In genomic region chr11:106381883-106382282, GRCm38 (mm10) we compare ENCODE assay signal across 10 mouse cellular contexts. TPM values are rescaled to one million over a fixed set of nuclear protein-coding genes. Genes with fewer than 3 reads are reported as not detected.
A peak's percentile ranks its signal among the peaks of the same experiment; 100 is the strongest.
DNase-seq lines count a peak whose midpoint lies in the region; TF ChIP-seq lines count a peak whose summit lies in the region.
"Had no signal": no experiment of that assay in that cellular context is flagged by ENCODE, and none has a peak within 500 bp of the region (broad histone marks: within the 10 kb centered on the region; RNA-seq: fewer than 3 reads in every experiment).

No protein-coding gene starts in this region.

- DNase-seq in liver, adult 2 months (ENCODE audit: extremely low read depth, low read depth, low spot score) = no peak
- no peak for DNase-seq in liver
- DNase-seq in heart, adult 8-10 months (ENCODE audit: low spot score) = peak; percentile 62
- DNase-seq in kidney, postnatal 25 days = peak; percentile 53 to 60
- peak; percentile 65 to 66 for DNase-seq in lung, postnatal 4 days
- no peak for DNase-seq in thymus, postnatal 25 days
- DNase-seq in left cerebral cortex, adult 8-10 months (ENCODE audit: low spot score in 2 of 2) = no peak
- DNase-seq in cerebellum, postnatal 4 days (ENCODE audit: low spot score in 2 of 2) = no peak

- no peaks in the 10 kb centered on the region for H3K27me3 ChIP-seq in liver, adult 2 months (ENCODE audit: control insufficient read depth, insufficient read depth, low read length)

- H3K9ac ChIP-seq in liver, adult 2 months (ENCODE audit: low read depth, low read length) = peak overlapping the region; percentile 33; the same call in 1 of the 2 replicates

- 60% methylated on average over 7 of the region's 7 CpGs for WGBS in liver, adult 2 months

- H3K4me3 ChIP-seq in liver, adult 2 months (ENCODE audit: insufficient read depth, low read depth, low read length) = peak overlapping the region; percentile 37

- peak; percentile 44 for TF ChIP-seq CTCF in liver, adult 2 months (IDR thresholded peaks at IDR 0.05; ENCODE audit: low read depth, low read length)

- no peaks in the 10 kb centered on the region; the same call in 1 of the 2 replicates for H3K4me1 ChIP-seq in liver, adult 2 months (ENCODE audit: control insufficient read depth, insufficient read depth, low read length)

- no peaks in the 10 kb centered on the region for H3K79me2 ChIP-seq in liver, adult 2 months (ENCODE audit: control insufficient read depth, insufficient read depth, low read length)

- peak overlapping the region; percentile 64 for H3K27ac ChIP-seq in liver, adult 2 months (replicated peaks; ENCODE audit: insufficient read depth, low read depth, low read length)

- H3K36me3 ChIP-seq in liver, adult 2 months (ENCODE audit: control insufficient read depth, insufficient read depth, low read length) = no peaks in the 10 kb centered on the region
- H3K36me3 ChIP-seq: G1E had no signal

- TF ChIP-seq POLR2A in liver, adult 2 months (IDR thresholded peaks at IDR 0.05; ENCODE audit: extremely low read depth, insufficient read depth, low read length) = no peak

RNA-seq across cellular contexts. Expression of gene Icam2, which starts 6.0 kb away (rescaled TPM):
- total RNA-seq in liver, adult 2 months (2014; rRNA removed) = 5.3 and 6.7 TPM in 2 replicates
- 5.0 and 5.4 TPM in 2 replicates for polyA plus RNA-seq in liver, adult 2 months (2012; rRNA removed)
- total RNA-seq in heart, adult 8-10 months (2022) = 10 to 100 TPM; 15.6 to 28.2 (median 21.5) TPM
- 1 to 10 TPM; 2.0 to 2.3 (median 2.2) TPM for total RNA-seq in left cerebral cortex, adult 8-10 months (2022)

RNA-seq across cellular contexts. Expression of gene Prr29, which starts 16.6 kb away (rescaled TPM):
- not detected in 2 replicates for total RNA-seq in liver, adult 2 months (2014; rRNA removed)
- polyA plus RNA-seq in liver, adult 2 months (2012; rRNA removed) = 0.17 TPM in 1 of 2 replicates, not detected in the other
- total RNA-seq in heart, adult 8-10 months (2022) = 1 to 10 TPM in 3 of 4 experiments, under 1 TPM in 1; 0.75 to 1.8 (median 1.5) TPM
- not detected for total RNA-seq in left cerebral cortex, adult 8-10 months (2022)
- total RNA-seq: common myeloid progenitor, adult 5-6 weeks had no signal

RNA-seq across cellular contexts. Expression of gene Scn4a, which starts 28.8 kb away (rescaled TPM):
- total RNA-seq in liver, adult 2 months (2014; rRNA removed) = 0.09 and 0.13 TPM in 2 replicates
- 0.02 TPM in 2 replicates for polyA plus RNA-seq in liver, adult 2 months (2012; rRNA removed)
- total RNA-seq in heart, adult 8-10 months (2022) = 10 to 100 TPM; 23.9 to 46.8 (median 31.4) TPM
- under 1 TPM in 3 of 4 experiments, not detected in 1; 0.04 to 0.43 (median 0.11) TPM for total RNA-seq in left cerebral cortex, adult 8-10 months (2022)
- polyA plus RNA-seq: G1E had no signal

Comparison
In these comparisons a context has a peak if more than half of its experiments do, and no peak if none do; other contexts are left out.
1. DNase-seq: peak in heart, adult 8-10 months (single experiment), kidney, postnatal 25 days (2 of 2) and lung, postnatal 4 days (2 of 2); none in liver, adult 2 months (single experiment), liver (single experiment), thymus, postnatal 25 days (single experiment), left cerebral cortex, adult 8-10 months (0 of 2) and cerebellum, postnatal 4 days (0 of 2).
2. RNA of gene Scn4a, which starts 28.8 kb away (total RNA-seq): 23.9 to 46.8 TPM in heart, adult 8-10 months; 0.04 to 0.43 TPM in left cerebral cortex, adult 8-10 months and 0.09 to 0.13 TPM in liver, adult 2 months; every median in the first group is over 10 times any median in the second.